Mouse (Mus musculus): ENCODE results near the gene Irs2.

- TF ChIP-seq GATA1 (IDR thresholded peaks at IDR 0.05; ENCODE audit: low read length) (no peak), TAL1 (IDR thresholded peaks at IDR 0.05; ENCODE audit: low read length) (no peak)
These were observed 36.4 kb upstream of the Irs2 start for GRCm38 (mm10) chr8:11044660-11045059.
